8 mouse cellular contexts compared by ENCODE assay signal in the genomic region with DNA sequence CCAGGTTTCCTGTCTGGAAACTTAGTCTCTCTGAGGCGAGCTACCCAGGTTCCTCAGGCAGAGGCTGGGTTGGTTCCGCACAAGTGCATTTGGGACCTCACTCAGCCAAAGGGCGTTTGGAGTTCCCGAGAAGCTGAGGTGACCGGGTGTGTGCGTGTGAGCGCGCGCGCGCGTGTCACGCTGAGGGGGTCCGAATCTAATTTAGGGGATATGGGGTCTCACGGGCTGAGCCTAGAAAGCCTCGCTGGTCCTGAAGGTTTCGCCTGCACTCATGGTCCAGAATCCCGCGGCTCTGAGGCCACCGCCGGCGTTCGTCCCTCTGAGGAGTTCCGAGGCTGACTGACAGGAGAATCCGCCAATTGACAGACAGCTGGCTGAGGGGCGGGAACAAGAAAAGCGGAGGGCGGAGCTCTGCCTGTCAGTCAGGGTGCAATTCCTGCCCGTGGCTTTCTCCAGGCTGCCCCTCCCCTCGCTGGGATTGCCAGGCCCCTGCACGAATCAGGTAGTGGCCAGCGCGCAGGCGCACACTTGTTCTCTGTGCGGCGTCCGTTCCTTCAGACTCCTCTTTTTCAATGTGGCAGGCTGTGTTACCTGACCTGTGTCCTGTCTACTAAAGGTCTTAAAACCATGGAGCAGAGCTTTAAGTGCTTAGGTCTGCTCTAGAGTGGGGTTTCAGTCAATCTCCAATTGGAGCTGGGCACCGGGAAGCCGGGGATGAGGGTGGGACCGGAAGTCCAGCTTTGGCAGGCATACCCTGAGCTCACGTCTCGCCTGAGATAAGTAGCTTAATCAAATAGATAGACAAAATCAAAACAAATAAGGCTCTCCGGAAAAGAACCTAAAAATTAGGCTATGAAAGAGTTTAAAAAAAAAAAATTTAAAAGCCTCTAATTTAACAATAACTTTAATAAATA. TPM values are rescaled to one million over a fixed set of nuclear protein-coding genes. Genes with fewer than 3 reads are reported as not detected.
DNase-seq lines count a peak whose midpoint lies in the region; ATAC-seq lines count a peak whose summit lies in the region.

Prdm9 (minus strand) TSS at position 341 of the 914 bp plus-strand sequence.

- H3K27me3 ChIP-seq in hindbrain, embryonic 12.5 days = no peaks in the 10 kb centered on the region

- peaks cover 4% of the 10 kb centered on the region for H3K4me1 ChIP-seq in hindbrain, embryonic 12.5 days

- H3K36me3 ChIP-seq in hindbrain, embryonic 12.5 days = no peaks in the 10 kb centered on the region

- ATAC-seq in hindbrain, embryonic 12.5 days (ENCODE audit: low FRiP score) = peak; percentile 99

- peak within 1 kb of the TSS; percentile 97 for H3K27ac ChIP-seq in hindbrain, embryonic 12.5 days

- H3K9ac ChIP-seq in hindbrain, embryonic 12.5 days = peak within 1 kb of the TSS; percentile 78

- peak within 1 kb of the TSS; percentile 61 for H3K4me2 ChIP-seq in hindbrain, embryonic 12.5 days (replicated peaks)

- peak; percentile 99 for DNase-seq in NIH3T3 (ENCODE audit: low read depth)
- DNase-seq in cerebellum, postnatal 10 days = peak; percentile 99 to 100
- DNase-seq in frontal cortex, postnatal 10 days (ENCODE audit: low spot score in 2 of 2) = peak; percentile 98 to 100
- peak; percentile 100 for DNase-seq in layer of hippocampus, postnatal 14 days (ENCODE audit: low spot score in 2 of 2)
- peak; percentile 100 for DNase-seq in lung, postnatal 14 days
- peak; percentile 99 for DNase-seq in retina, adult 2 months (ENCODE audit: low read depth, low spot score)
- peak; percentile 99 to 100 for DNase-seq in thymus, postnatal 36 days

- H3K9me3 ChIP-seq in hindbrain, embryonic 12.5 days (replicated peaks) = no peaks in the 10 kb centered on the region

- WGBS in hindbrain, embryonic 12.5 days = under 1% methylated on average over 43 of the region's 43 CpGs

- H3K4me3 ChIP-seq in hindbrain, embryonic 12.5 days = peak within 1 kb of the TSS; percentile 70

RNA-seq across cellular contexts. Expression of gene Prdm9, which starts in this region (rescaled TPM):
- 3.1 and 3.5 TPM in 2 replicates for polyA plus RNA-seq in hindbrain, embryonic 12.5 days (2016; fragmentation: Nextera tagmentation; extraction: Ambion mirVana)
- total RNA-seq in layer of hippocampus, postnatal 14 days (2021) = 1 to 10 TPM; 2.8 to 3.7 TPM

Comparison
In these comparisons a context has a peak if more than half of its experiments do, and no peak if none do; other contexts are left out.
1. Peak in every context shown above with its lines: DNase-seq, ATAC-seq, H3K4me3 ChIP-seq and H3K27ac ChIP-seq.